Mouse (Mus musculus): ENCODE measurements around the gene Dclre1b. TPM values are rescaled to one million over a fixed set of nuclear protein-coding genes. Genes with fewer than 3 reads are reported as not detected.
"Not testable (repeated sequence)": the region's sequence is repeated elsewhere in the genome, so short reads cannot be mapped to it uniquely, and the experiment has no call there.

Dclre1b gene
- polyA plus RNA-seq, 1 experiment from 2014 or later = 21.1 TPM

DNA sequence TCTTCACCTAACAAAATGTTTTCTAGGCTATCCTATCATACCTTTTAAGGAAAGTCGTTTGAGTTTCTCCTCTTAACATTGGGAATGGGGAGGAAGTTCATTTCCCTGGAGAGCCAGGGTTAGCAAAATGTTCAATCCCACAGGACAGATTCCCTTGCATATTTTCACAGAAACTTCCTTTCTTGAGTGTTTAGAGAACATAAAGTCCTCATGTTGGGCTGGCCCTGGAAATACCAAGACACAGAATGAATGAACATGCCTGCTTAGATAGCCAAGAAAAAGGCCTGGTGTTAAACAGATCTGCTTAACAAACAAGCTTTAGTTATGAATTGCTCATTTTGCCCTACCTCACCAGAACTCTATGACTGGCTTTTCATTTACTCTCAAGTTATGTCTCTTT is 16.7 kb downstream of the Dclre1b start:
- no peak for ATAC-seq
- H3K36me3 ChIP-seq (ENCODE audit: control insufficient read depth, insufficient read depth, low read length) = no peaks in the 10 kb centered on the region
- H3K9me3 ChIP-seq (ENCODE audit: control insufficient read depth, low read length) = no peaks in the 10 kb centered on the region
- H3K4me3 ChIP-seq (ENCODE audit: low read length) = no peak overlapping the region
- H3K27ac ChIP-seq (ENCODE audit: low read length) = no peak overlapping the region
- H3K4me1 ChIP-seq (ENCODE audit: control insufficient read depth, insufficient read depth, low read length) = peaks cover 5% of the 10 kb centered on the region; the same call in 1 of the 2 replicates
- WGBS = 80% methylated on average over 1 of the region's 1 CpGs
- H3K27me3 ChIP-seq (replicated peaks; ENCODE audit: control insufficient read depth, insufficient read depth, low read length) = no peaks in the 10 kb centered on the region; the same call in 1 of the 2 replicates
- no peak overlapping the region for H3K4me2 ChIP-seq (ENCODE audit: low read depth, low read length)
- no peak overlapping the region for H3K9ac ChIP-seq (ENCODE audit: low read depth, low read length)

DNA sequence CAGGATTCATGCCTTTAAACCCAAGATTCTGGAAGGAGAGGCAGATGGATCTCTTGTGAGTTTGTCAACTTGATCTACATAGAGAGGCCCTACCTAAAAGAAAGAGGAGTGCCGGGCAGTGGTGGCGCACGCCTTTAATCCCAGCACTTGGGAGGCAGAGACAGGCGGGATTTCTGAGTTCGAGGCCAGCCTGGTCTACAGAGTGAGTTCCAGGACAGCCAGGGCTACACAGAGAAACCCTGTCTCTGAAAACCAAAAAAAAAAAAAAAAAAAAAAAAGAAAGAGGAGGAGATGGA is 17.2 kb downstream of the Dclre1b start:
- WGBS = 76% methylated on average over 5 of the region's 5 CpGs
- H3K4me2 ChIP-seq (ENCODE audit: low read depth, low read length) = peak overlapping the region; percentile 58; the same call in 1 of the 2 replicates
- not testable (repeated sequence) for H3K4me1 ChIP-seq (ENCODE audit: control insufficient read depth, insufficient read depth, low read length); H3K36me3 ChIP-seq (ENCODE audit: control insufficient read depth, insufficient read depth, low read length); H3K27ac ChIP-seq (ENCODE audit: low read length); H3K9me3 ChIP-seq (ENCODE audit: control insufficient read depth, low read length); H3K9ac ChIP-seq (ENCODE audit: low read depth, low read length); H3K27me3 ChIP-seq (replicated peaks; ENCODE audit: control insufficient read depth, insufficient read depth, low read length); ATAC-seq; H3K4me3 ChIP-seq (ENCODE audit: low read length)

DNA sequence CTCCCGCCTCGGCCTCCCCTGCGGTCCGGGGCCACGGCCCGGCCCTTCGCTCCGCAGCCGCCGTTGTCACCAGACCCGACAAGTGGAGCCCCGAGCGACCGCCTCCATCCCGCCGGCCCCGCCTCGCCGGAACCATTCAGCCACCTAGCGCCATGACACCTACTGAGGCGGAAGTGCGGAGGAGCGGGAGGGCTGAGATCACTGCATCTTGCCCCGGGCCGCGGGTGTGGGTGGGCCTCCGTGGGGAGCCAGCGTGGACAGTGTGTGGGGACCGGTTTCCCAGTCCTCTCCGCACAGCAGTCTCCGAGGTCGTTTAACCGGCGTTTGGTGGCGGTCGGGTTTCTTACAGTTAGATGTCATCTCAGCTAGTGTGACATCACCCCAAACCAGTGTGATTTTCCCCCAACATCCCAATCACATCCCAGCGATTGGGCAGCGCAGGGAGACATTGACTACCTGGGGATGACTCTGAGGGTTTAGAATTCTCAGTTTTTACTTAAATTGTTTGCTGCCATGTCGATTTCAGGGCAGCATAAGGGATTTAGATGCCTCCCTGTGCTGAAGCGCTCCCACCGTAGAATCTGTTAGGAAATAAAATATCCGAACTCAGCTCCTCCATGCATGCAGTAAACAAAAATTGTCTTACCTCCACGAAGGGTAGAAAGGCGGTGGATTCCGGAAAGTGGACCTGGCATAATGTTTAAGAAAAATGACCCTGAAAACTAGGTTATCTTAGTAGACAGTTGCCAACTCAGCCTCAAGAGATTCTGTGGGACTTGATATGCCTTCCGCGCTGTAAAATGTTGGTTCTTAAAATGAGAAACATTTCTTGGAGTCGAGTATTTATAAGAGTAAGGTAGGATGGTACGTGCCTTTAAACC is 17.8 kb downstream of the Dclre1b start, which contains the start of gene Hipk1:
Gene Hipk1, minus strand, starts transcription at position 334 of the 881 bp plus-strand sequence.
- Histone ChIP-seq H3K36me3 (ENCODE audit: control insufficient read depth, insufficient read depth, low read length) (no peaks in the 10 kb centered on the region), H3K27me3 (replicated peaks; ENCODE audit: control insufficient read depth, insufficient read depth, low read length) (no peaks in the 10 kb centered on the region; the same call in 1 of the 2 replicates), H3K4me1 (ENCODE audit: control insufficient read depth, insufficient read depth, low read length) (peaks cover 9% of the 10 kb centered on the region), H3K9ac (ENCODE audit: low read depth, low read length) (peak within 1 kb of the TSS; percentile 96), H3K9me3 (ENCODE audit: control insufficient read depth, low read length) (no peaks in the 10 kb centered on the region), H3K27ac (ENCODE audit: low read length) (peak within 1 kb of the TSS; percentile 85), H3K4me2 (ENCODE audit: low read depth, low read length) (peak within 1 kb of the TSS; percentile 74), H3K4me3 (ENCODE audit: low read length) (peak within 1 kb of the TSS; percentile 86)
- WGBS = 9% methylated on average over 49 of the region's 49 CpGs
- peak; percentile 96 for ATAC-seq

DNA sequence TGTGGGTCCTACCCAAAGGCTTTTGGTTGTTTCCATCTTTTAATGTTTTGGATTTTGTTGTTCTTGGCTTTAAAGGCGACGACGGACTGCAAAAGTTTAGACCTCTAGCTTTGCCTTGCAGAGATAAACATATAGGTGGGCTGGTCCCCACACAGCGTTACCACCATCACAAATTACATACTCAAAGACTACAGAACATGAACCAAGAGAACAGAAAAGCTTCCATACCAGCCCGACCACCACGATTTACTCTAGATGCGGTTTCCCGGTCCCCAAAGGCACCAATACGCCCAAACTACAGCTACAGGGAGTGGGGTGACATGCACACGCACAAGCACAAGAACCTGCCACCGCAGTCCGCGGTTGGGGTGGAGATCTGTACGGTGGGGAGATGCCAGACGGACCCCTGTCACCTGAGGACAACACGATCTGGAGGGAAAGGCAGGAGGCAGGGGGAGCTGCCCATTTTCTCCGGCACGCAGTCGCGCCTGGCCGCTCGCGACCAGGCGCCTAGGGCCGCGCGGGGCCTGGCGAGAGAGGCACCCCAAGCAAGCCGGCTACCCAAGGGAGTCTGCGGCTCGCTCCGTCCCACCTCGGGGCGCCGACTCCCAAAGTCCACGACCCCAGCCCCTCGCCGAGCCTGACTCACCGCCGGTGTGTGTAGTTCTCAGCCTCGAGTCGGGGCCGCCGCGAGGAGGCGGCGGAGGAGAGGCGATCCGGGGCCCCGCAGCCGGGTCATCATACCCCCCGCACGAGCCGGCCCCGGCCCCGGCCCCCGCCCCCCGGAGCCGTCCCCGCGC is 18.7 kb downstream of the Dclre1b start:
- Histone ChIP-seq H3K4me2 (ENCODE audit: low read depth, low read length) (peak overlapping the region; percentile 74), H3K27ac (ENCODE audit: low read length) (peak overlapping the region; percentile 85), H3K4me1 (ENCODE audit: control insufficient read depth, insufficient read depth, low read length) (peaks cover 9% of the 10 kb centered on the region), H3K9me3 (ENCODE audit: control insufficient read depth, low read length) (no peaks in the 10 kb centered on the region), H3K4me3 (ENCODE audit: low read length) (peak overlapping the region; percentile 86), H3K9ac (ENCODE audit: low read depth, low read length) (peak overlapping the region; percentile 96), H3K36me3 (ENCODE audit: control insufficient read depth, insufficient read depth, low read length) (no peaks in the 10 kb centered on the region), H3K27me3 (replicated peaks; ENCODE audit: control insufficient read depth, insufficient read depth, low read length) (no peaks in the 10 kb centered on the region)
- under 1% methylated on average over 40 of the region's 61 CpGs for WGBS
- peak; percentile 80 for ATAC-seq

DNA sequence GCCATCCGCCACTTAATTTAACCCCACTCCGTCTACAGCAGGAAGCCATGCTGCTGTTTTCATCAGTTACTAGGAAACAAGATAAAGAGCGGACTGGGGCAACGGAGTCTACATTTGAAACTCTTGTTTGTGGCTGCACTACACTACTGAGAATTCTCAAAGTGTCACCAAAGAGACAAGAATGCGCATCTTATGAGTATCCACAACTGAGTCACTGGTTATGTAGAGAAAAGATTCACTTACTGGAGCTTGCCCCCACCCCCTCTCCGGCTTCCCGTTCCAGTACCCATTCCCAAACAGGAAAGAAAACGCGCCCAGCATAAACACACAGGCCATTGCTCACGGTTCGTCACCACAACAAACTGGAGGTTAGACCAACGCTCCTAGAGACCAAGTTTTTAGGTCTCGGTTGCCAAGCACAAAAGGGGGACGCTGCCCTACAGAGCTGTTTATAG is 19.3 kb downstream of the Dclre1b start:
- Histone ChIP-seq H3K9ac (ENCODE audit: low read depth, low read length) (peak overlapping the region; percentile 96), H3K9me3 (ENCODE audit: control insufficient read depth, low read length) (no peaks in the 10 kb centered on the region), H3K36me3 (ENCODE audit: control insufficient read depth, insufficient read depth, low read length) (no peaks in the 10 kb centered on the region), H3K4me2 (ENCODE audit: low read depth, low read length) (peak overlapping the region; percentile 74), H3K4me3 (ENCODE audit: low read length) (peak overlapping the region; percentile 86), H3K4me1 (ENCODE audit: control insufficient read depth, insufficient read depth, low read length) (peaks cover 9% of the 10 kb centered on the region), H3K27me3 (replicated peaks; ENCODE audit: control insufficient read depth, insufficient read depth, low read length) (no peaks in the 10 kb centered on the region), H3K27ac (ENCODE audit: low read length) (peak overlapping the region; percentile 85)
- no peak for ATAC-seq
- WGBS = under 1% methylated on average over 14 of the region's 14 CpGs

DNA sequence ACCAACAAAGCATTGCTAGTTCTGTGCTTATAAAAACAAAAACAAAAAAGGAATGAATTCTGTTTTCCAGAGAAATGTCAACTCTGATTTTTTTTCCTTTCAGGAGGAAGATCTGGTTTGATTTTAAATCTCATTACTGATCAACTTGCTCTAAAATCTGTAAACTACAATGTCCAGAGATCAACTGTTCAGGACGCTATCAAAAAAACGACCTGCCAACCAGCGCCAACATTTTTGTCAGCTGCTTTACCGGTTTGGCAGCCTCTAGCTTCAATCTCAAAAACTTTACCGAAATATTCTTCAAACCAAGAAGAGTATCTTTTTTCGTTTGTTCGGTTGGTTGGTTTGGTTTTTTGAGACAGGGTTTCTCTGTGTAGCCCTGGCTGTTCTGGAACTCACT is 20.1 kb downstream of the Dclre1b start:
- 80% methylated on average over 7 of the region's 7 CpGs for WGBS
- H3K4me2 ChIP-seq (ENCODE audit: low read depth, low read length) = peak overlapping the region; percentile 21; the same call in 1 of the 2 replicates
- no peak overlapping the region for H3K4me3 ChIP-seq (ENCODE audit: low read length)
- H3K27me3 ChIP-seq (replicated peaks; ENCODE audit: control insufficient read depth, insufficient read depth, low read length) = no peaks in the 10 kb centered on the region
- H3K36me3 ChIP-seq (ENCODE audit: control insufficient read depth, insufficient read depth, low read length) = no peaks in the 10 kb centered on the region
- peaks cover 10% of the 10 kb centered on the region for H3K4me1 ChIP-seq (ENCODE audit: control insufficient read depth, insufficient read depth, low read length)
- H3K9me3 ChIP-seq (ENCODE audit: control insufficient read depth, low read length) = no peaks in the 10 kb centered on the region
- no peak overlapping the region for H3K9ac ChIP-seq (ENCODE audit: low read depth, low read length)
- H3K27ac ChIP-seq (ENCODE audit: low read length) = no peak overlapping the region
- ATAC-seq = no peak

DNA sequence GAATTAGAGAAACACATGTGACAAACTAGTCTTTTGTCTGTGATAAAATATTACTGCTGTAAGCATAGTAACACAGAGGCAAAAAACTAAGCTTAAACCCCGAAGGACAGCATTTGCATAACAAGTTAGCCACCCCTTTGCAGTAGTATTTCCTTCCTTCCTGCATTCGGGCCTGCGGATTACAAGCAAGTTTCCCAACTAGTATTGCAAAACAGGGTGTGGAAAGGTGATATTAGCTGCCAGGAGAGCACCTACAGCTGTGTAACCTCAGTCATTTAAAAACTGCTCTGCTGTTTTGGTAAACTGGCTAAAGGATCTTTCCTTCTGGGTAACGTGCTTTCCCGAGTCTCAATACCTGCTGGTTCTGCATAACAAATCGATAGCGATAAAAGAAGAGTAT is 22.0 kb downstream of the Dclre1b start:
- Histone ChIP-seq H3K27ac (ENCODE audit: low read length) (no peak overlapping the region; the same call in 1 of the 2 replicates), H3K36me3 (ENCODE audit: control insufficient read depth, insufficient read depth, low read length) (no peaks in the 10 kb centered on the region), H3K9ac (ENCODE audit: low read depth, low read length) (no peak overlapping the region), H3K27me3 (replicated peaks; ENCODE audit: control insufficient read depth, insufficient read depth, low read length) (no peaks in the 10 kb centered on the region), H3K4me2 (ENCODE audit: low read depth, low read length) (no peak overlapping the region), H3K9me3 (ENCODE audit: control insufficient read depth, low read length) (no peaks in the 10 kb centered on the region), H3K4me1 (ENCODE audit: control insufficient read depth, insufficient read depth, low read length) (peaks cover 11% of the 10 kb centered on the region), H3K4me3 (ENCODE audit: low read length) (no peak overlapping the region)
- WGBS = 61% methylated on average over 7 of the region's 7 CpGs
- ATAC-seq = no peak

DNA sequence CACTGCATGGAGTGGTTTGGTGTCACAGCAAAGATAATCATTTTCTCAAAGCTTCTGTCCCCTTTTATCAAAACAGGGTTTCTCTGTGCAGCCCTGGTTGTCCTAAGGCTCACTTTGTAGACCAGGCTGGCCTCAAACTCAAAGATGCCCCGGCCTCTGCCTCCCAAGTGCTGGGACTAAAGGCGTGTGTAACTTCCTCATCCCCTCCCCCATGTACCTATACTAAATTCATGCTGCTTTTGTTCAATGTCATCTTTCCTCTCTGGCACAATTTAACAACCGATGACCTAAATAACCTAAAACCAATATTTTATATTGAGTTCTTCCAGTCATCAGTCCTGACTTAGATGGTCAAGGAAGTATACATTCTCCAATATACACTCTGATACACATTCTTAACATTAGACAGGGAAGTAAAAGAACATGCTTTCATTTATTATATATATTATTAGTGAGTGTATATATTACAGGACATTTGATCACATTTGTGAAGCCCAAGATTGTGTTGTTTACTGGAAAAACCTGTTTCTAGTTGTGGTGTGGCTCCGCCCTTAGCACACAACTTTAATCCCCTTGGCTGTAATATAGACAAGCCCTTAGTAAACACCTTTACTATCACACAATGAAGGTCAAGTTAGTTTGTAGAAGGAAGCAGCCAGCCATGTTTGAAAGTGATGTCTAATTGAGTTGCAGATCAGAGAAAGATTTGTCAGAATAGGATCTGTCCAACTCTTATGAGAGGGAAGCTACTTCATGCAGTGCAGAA is 26.2 kb downstream of the Dclre1b start:
- Histone ChIP-seq H3K36me3 (ENCODE audit: control insufficient read depth, insufficient read depth, low read length) (no peaks in the 10 kb centered on the region), H3K27ac (ENCODE audit: low read length) (peak overlapping the region; percentile 15; the same call in 1 of the 2 replicates), H3K9me3 (ENCODE audit: control insufficient read depth, low read length) (no peaks in the 10 kb centered on the region), H3K27me3 (replicated peaks; ENCODE audit: control insufficient read depth, insufficient read depth, low read length) (no peaks in the 10 kb centered on the region), H3K4me3 (ENCODE audit: low read length) (no peak overlapping the region), H3K4me2 (ENCODE audit: low read depth, low read length) (no peak overlapping the region), H3K9ac (ENCODE audit: low read depth, low read length) (no peak overlapping the region), H3K4me1 (ENCODE audit: control insufficient read depth, insufficient read depth, low read length) (peaks cover 7% of the 10 kb centered on the region)
- WGBS = 75% methylated on average over 4 of the region's 4 CpGs
- ATAC-seq = peak; percentile 52

DNA sequence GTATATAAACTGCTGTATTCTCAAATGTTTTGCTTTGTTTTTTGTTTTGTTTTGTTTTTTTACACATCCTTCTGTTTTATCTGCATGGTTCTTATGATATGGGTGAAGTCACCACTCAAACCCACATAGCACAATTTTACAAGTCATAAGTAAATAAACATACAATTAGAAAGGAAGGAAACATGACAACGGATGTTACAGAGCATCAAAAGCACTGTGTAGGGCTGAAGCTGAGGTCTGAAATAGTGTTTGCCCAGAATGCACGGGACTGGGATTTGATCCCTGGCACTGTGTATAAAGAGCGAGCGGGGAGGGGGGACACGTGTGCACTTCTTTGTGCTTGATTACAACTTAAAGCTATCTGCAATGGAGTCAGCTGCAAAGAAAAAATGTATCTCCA is 28.5 kb downstream of the Dclre1b start:
- Histone ChIP-seq H3K27ac (ENCODE audit: low read length) (no peak overlapping the region), H3K4me2 (ENCODE audit: low read depth, low read length) (no peak overlapping the region), H3K4me3 (ENCODE audit: low read length) (no peak overlapping the region), H3K36me3 (ENCODE audit: control insufficient read depth, insufficient read depth, low read length) (peaks cover 4% of the 10 kb centered on the region; the same call in 1 of the 2 replicates), H3K27me3 (replicated peaks; ENCODE audit: control insufficient read depth, insufficient read depth, low read length) (no peaks in the 10 kb centered on the region), H3K4me1 (ENCODE audit: control insufficient read depth, insufficient read depth, low read length) (peaks cover 2% of the 10 kb centered on the region), H3K9me3 (ENCODE audit: control insufficient read depth, low read length) (no peaks in the 10 kb centered on the region), H3K9ac (ENCODE audit: low read depth, low read length) (no peak overlapping the region)
- ATAC-seq = no peak
- 77% methylated on average over 5 of the region's 5 CpGs for WGBS

Data from intestine, embryonic 16.5 days (tissue).